Mouse (Mus musculus) mesoderm, embryonic 11.5 days (tissue): ENCODE measurements at regions not wholly inside any gene's neighbourhood (a gene's known extent, or its start where the extent isn't known, plus 50 kb on each side); places are given as distances from the start of the nearest gene placed in this dataset.
A peak's percentile ranks its signal among the peaks of the same experiment; 100 is the strongest.

Source experiments
- DNase-seq: peaks from one replicate; pipeline ENCODE4 v3.0.0-alpha.2; 2012; ENCODE audit warnings: low read depth, low spot score

- DNase-seq = no peak
Observed at GRCm38 (mm10) chr1:169156875-169157274, 374.4 kb downstream of the Nuf2 start.

DNA sequence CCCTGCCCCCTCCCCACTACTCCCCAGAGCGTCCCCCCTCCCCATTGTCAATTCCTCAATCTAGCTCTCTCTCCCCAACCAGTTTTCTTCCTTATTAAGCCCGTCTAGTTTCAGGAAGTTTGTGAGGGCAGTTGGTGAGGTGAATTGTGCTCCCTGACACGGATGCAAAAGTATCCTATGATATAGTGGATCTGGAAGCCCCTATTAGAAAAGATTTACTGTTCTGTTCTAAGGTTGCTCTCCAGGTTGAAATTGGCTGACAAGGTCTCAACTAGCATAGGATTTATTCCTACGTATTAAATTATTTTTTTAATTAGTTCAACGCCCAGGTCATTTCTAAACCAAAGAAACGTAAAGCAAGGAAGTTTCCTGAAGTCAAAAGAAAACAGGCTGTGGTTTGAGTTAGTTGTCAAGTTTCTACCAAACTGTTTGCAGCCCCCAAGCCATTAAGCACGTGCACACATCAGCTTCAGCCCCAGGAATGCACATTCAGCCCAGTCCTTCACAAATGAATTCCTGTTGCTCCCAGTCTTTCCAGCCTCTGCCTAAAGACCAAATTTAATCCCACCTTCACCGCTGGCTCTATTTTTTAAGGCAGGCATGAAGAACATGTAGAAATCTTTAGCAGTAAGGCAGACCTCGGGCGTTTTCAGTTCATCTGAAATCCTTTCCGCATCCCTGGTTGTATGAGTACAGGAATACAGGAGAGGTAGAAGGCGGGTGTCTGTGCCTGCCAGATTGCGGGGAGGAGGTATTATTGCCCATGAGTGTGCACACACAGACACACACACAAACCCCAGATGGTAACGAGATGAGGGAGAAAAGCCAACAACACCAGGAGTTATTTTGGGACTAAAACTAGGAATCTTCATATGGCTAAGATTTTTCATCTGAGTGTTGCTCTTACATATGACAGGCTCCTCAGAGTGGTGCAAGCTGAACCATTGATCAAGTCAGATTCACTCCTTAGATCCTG lies 375.5 kb downstream of the Nuf2 start:
- DNase-seq = no peak

GRCm38 (mm10) chr1:169142216-169142615 lies 389.0 kb downstream of the Nuf2 start:
- no peak for DNase-seq

GRCm38 (mm10) chr1:169140056-169140455 lies 391.2 kb downstream of the Nuf2 start:
- DNase-seq = no peak

- DNase-seq = no peak
Observed at GRCm38 (mm10) chr1:169139507-169139906, 391.8 kb downstream of the Nuf2 start.

DNA sequence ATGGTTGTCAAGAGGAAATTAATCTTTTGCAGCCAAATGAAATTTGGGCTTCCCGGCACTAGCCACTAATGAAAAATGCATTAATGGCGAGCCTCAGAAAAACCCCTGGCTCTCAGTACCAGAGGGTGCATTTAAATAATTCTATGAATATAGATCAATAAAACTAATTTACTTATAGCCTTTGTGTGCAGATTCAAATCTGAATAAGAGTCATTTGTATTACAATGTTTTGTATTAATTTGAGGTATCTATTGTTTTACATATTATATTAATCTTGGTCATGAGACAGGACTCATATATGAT lies 392.1 kb downstream of the Nuf2 start:
- DNase-seq = no peak

DNA sequence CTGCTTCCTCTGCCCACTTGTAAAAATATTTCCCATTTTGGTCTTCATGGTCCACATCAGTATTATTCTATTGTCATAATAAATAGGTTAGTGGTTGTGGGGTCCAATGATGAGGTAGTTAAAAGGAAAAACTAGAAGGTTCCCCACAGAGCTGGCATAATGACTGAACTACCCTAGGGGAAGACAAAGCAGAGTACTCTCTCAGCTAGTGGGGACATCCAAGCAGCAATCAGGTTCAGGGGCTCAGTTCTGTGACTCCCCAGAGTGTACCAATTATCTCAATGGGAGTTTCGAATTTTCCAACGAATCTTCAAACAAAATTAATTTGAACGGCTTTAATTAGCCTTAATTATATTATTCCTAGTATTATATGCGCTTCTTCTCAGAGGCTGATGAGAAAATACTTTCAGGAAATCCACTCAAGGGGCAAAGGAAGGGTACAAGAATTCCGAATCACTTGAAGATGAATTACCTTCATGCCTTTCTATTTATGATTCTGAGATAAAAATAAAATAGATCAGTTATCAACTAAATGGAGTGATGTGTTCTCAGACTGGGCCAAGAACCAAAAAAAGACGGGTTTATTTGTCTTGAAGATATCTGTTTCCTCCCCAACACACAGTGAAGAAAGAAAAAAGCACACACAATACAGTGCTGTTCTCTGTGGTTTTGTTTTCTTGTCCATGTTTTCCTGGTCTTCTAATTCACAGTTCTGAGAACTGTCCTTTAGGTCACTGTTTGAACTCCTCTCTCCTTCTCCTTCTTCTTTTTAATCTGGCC lies 392.7 kb downstream of the Nuf2 start:
- DNase-seq = no peak

DNA sequence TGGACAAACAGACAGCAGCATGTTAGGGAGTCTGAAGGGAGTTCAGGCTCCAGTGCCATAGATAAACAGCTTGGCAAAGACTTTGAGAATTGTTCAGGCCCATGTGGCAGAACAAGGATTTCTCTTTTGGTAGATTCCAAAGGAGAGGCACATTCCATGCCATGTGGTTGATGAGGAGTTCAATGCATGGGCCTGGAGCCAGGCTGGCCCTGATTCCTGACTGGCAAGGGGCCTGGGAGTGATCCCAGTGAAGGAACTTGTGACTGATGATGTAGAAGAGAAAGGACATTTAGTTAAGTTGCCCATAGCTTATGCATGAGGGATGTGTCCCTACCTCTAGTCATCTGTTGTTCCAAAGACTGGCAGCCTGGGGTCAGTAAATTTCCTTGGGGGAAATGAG lies 395.7 kb downstream of the Nuf2 start:
- no peak for DNase-seq

DNA sequence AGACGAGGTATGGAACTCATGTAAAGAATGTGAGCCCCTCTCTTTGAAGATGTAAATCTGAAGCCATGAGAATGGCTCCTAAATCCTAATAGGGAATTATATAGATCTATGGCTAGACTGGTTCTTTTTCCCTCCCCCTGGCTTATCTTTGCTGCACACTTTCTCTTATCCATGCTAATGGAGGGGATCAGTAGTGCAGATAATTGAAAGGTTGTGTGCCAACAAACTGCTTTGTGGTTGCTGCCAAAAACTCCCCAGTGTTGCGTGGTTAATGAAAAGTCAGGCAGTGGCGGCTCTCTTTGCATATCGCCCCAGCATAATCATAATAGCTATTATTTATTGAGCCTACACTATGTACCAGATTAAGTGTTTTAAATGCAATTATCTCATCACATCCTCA lies 427.6 kb downstream of the Nuf2 start:
- no peak for DNase-seq

DNA sequence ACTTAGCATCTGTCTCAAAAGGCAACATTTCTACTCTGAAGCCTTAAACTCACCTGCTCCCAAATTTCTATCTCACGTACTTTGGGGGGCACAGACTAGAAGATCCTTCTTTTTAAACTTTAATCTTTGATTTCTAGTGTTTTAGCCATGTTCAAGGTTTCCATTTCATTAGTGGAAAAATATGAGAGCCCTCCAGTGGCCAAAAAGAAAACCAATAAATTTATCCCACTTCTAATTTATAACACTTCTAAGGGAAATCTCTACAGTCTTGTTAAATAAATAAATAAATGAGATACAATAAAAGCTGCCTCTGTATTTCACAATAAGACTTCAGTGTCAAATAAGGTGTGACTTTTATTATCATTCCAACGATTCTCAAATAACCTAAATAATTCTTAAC lies 428.2 kb downstream of the Nuf2 start:
- no peak for DNase-seq

- no peak for DNase-seq
Observed at GRCm38 (mm10) chr1:169099221-169099620, 432.0 kb downstream of the Nuf2 start.

GRCm38 (mm10) chr1:169096737-169097136 lies 434.5 kb downstream of the Nuf2 start:
- no peak for DNase-seq

DNA sequence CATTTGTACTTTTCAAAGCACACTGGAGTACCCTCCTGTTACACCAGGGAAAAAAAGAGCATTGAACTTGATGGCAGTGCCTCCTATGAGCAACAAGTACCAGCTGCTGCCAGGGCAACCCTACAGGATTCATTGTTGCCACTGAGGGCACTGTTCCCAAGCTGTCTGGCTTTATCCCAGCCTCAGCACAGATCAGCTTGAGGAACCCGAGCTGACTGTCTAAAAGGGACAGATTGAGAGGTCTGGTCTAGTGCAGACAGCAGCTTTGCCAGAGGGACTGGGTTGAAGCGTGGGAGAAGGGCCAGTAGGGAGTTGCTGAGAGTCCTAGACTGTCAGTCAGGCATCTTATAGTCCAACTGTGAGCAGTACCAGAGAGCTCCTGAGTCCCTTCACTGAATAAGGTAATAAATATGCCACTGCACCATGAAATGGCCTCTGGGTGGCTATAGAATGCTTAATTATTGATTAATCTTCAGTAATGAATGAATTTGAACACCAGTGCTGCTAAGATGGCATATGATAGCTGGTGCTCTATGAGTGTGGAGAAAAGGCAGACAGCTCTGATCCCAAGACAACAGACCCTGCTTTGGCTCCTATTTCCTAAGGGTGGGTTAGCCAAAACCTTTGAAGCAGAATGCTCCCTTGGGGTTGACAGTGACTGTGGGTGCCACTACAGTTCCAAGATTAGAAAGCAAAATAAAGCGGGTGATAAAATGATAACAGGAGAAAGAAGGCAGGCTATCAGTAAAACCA lies 437.5 kb downstream of the Nuf2 start:
- DNase-seq = no peak

GRCm38 (mm10) chr1:169086032-169086431 lies 445.2 kb downstream of the Nuf2 start:
- no peak for DNase-seq

DNA sequence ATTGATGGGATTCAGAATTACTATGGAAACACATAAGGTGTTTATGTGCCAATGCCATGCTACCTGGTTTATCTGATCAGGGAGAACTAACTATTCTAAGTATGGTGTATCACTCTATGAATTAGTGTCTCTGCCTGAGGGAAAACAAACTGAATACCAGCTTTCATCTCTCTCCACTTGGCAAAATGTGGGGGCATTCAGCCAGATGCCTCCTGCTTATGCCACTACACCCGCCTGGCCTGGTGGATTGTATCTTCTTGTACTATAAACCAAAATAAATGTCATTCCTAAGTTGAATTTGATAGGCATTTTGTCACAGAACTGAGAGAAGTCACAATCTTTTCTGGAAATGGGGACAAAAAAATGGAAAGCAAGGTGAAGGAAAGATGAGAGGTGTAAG lies 450.6 kb downstream of the Nuf2 start:
- DNase-seq = no peak

DNA sequence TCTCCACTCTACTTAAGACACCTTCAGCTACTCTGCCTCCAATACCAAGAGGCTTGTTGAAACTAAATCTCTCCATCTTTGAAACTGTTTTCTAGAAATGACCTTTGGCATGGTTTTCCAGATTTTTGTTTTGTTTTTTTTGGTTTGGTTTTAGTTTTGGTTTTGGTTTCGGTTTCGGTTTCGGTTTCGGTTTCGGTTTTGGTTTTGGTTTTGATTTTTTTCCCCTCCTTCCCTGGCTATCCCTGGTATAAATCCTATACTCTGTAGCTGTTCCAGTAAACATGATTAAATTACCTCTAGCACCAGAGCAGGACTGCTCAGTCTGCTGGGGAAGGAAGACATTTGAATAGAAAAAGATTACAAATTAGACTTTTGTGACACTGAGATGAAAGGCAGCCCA lies 454.0 kb downstream of the Nuf2 start:
- no peak for DNase-seq

GRCm38 (mm10) chr1:169076006-169076405 lies 455.3 kb downstream of the Nuf2 start:
- DNase-seq = peak; percentile 41

DNA sequence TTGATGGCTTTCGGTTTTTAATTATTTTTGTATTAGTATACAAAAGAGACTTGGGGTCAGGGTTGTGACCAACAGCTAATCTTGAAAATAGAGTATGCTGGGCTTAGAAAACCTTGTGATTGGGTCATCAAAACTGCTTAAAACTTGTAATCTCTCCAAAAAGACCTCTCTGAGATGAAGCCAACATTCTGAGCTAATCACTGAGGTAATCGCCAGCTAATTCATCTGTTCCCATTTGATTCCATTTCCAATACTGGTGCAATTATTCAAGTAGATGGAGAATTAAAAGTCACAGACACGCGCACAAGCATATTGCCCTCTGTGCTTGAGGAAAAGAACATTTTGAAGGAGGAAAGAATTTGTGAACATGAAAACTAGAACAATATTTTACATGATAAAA lies 459.9 kb downstream of the Nuf2 start:
- DNase-seq = no peak

DNA sequence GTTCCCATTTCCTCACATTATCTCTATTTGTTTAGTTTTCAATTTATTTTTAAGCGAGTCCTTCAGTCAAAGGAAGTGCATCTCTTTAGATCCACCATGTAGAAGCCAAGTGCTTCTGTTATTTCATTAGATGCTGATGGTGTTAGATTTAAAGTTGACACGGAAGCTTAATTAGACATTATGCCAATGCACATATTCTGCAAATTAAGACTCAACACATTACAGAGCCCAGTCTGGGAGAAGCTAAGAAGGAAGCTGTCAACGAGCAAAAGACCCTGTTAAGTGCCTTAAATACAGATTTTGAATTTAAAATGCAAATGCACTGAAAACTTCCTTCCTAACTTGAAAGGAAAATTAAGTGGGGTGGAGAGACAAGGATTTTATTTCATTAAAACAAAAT lies 461.6 kb downstream of the Nuf2 start:
- no peak for DNase-seq

DNA sequence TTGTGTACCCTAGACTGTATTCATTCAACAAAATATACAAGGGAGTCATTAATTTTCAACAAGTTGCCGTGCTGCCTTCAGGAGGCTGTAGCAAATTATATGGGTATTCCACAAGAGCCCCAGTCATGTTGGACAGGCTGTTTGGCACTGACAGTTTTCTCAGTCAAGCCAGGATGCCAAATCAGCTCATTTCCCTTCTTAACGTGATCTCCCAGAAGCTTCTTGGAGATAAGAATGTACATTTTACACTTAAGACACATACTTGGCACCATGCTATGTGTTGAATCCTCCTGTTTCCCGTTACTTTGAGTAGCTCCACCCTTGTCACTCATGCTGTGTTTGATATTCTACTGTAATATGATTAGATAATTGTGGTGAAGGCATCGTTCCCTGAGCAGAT lies 464.5 kb downstream of the Nuf2 start:
- no peak for DNase-seq

- DNase-seq = peak; percentile 24
Observed at GRCm38 (mm10) chr1:169060627-169061026, 470.6 kb downstream of the Nuf2 start.

- no peak for DNase-seq
Observed at GRCm38 (mm10) chr1:169060145-169060544, 471.1 kb downstream of the Nuf2 start.
